Mouse (Mus musculus) thymus, postnatal 14 days (tissue): ENCODE data around the gene Gsk3a.
A peak's percentile ranks its signal among the peaks of the same experiment; 100 is the strongest.

ENCODE experiments used
- DNase-seq: peaks from one replicate; pipeline ENCODE4 v3.0.0; 2021

Gsk3a gene

DNA sequence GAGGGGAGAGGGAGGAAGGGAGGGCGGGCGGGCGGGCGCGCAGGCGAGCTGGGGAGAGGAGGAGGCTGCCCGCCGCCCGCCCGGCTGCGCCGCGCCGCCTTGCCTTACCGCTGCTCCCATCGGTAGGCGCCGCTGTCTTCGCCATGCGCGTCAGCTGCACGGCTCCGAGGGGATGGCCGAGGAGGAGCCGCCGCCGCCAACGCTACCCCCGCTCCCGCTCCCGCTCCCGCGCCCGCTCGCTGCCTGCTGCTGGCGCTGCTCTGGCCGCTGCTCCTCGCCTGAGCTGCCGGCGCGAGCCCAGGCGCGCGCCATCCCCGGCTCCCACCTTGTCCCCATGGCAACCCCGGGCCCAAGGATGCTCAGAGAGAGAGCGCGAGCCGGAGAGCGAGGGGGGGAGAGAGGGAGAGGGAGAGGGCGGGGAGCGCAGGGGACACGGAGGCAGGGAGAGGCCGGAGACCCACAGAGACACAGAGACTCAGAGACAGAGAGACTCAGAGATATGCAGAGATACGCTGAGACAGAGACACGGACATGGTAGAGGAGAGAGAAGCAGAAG is 58.0 kb downstream of the Gsk3a start, which contains the start of gene Pou2f2:
Gene Pou2f2, minus strand, starts transcription at position 121 of the 556 bp plus-strand sequence.
- DNase-seq: peak; percentile 85

DNA sequence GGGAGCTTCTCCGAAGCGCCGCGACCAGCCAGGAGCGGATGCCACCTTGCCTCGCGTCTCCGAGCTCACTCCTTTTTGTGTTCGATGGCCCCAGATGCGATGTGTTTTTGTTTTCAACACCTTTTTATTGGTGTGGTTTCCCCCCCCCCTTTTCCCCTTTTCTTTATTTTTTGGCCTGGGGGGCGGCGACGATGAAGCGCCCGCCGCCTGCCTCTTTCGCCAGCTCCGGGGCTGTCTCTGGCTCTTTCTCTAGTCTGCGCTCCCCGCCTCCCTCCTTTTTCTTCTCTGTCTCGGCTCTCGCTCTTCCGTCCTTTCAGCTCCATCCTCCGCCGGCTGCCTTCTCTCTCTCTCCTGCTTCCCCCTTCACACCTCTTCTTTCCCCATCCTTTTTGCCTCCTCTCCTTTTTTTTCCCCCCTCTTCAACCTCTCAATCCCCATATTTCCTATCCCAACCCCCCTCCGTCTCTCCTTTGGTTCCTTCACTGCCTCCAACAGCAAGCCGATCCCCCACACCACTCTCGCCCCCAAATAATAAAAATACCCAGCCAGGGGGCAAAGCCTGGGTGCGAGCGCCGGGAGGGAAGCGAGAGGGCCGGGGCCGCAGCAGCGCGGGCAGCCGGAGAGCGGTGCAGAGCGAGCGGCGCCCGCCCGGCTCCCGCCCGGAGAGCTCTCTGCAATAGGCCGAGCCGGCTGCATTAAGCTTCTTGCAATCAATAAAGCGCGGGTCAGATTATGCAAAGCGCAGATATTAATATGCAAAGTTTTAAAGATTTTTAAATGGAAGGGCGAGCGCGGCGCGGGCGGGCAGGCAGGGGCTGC is 58.7 kb downstream of the Gsk3a start:
- peak; percentile 34 for DNase-seq

DNA sequence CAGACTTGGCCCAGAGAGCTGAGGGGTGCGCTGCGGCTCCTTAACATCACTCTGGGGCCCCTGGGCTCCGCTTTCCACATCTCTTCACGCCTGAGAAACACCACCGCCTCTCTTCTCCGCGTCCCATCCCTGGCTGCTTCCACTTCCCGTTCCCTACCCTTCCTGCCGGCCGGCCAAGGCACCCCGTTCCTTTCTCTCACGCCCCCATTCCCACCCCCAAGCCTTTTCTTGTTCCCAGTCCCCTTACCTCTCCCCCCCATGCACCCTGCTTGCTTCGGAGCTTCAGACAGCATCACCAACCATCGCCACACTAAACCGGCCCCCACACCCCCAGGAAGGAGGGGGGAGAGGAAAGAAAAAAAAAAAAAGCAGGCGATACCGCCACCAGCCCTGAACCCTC is 59.3 kb downstream of the Gsk3a start:
- DNase-seq: no peak
